Mouse (Mus musculus): Measurements from ENCODE around the gene Rnf212b. TPM values are rescaled to one million over a fixed set of nuclear protein-coding genes. Genes with fewer than 3 reads are reported as not detected.

Gene Rnf212b
- total and polyA plus RNA-seq, 2 experiments = not detected

DNA sequence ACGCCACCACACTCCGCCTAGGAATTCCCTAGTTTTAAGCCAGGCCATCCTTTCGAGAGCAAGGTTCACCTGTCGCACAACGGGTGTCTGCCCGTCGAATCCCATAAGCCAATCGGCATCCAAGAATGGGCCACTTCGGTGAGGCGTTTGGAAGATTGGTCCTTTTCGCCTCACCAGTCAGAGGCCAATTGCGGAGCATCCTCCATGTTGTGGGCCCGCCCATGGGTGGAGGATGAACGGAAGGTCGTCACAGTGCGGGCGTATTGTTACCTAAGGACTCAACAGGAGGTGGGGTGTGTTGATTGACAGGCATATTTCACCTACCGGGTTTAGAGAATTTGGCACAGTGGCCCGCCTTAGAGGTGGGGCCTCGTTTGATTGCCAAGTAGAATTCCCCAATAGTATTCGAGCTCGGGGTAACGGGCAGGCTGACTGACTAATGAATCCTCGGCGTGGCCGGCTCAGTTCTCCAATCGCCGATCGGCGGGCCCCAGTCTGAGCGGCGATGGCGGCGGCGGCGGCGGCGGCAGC, 79.8 kb downstream of the Rnf212b start:
- peak; percentile 100 for DNase-seq (ENCODE audit: extremely low read depth, low read depth, low spot score)
- Histone ChIP-seq H3K9ac (ENCODE audit: low read depth, low read length) (peak overlapping the region; percentile 96), H3K79me2 (ENCODE audit: control insufficient read depth, insufficient read depth, low read length) (no peaks in the 10 kb centered on the region; the same call in 1 of the 2 replicates), H3K27me3 (ENCODE audit: control insufficient read depth, insufficient read depth, low read length) (no peaks in the 10 kb centered on the region), H3K4me3 (ENCODE audit: insufficient read depth, low read depth, low read length) (peak overlapping the region; percentile 90), H3K27ac (replicated peaks; ENCODE audit: insufficient read depth, low read depth, low read length) (no peak overlapping the region), H3K4me1 (ENCODE audit: control insufficient read depth, insufficient read depth, low read length) (peaks cover 7% of the 10 kb centered on the region), H3K36me3 (ENCODE audit: control insufficient read depth, insufficient read depth, low read length) (peaks cover 27% of the 10 kb centered on the region)
- whole genome bisulfite sequencing = under 1% methylated on average over 38 of the region's 38 CpGs
- peak; percentile 23; the same call in 1 of the 2 replicates for TF ChIP-seq POLR2A (IDR thresholded peaks at IDR 0.05; ENCODE audit: extremely low read depth, insufficient read depth, low read length)
- no peak for TF ChIP-seq CTCF (IDR thresholded peaks at IDR 0.05; ENCODE audit: low read depth, low read length)

DNA sequence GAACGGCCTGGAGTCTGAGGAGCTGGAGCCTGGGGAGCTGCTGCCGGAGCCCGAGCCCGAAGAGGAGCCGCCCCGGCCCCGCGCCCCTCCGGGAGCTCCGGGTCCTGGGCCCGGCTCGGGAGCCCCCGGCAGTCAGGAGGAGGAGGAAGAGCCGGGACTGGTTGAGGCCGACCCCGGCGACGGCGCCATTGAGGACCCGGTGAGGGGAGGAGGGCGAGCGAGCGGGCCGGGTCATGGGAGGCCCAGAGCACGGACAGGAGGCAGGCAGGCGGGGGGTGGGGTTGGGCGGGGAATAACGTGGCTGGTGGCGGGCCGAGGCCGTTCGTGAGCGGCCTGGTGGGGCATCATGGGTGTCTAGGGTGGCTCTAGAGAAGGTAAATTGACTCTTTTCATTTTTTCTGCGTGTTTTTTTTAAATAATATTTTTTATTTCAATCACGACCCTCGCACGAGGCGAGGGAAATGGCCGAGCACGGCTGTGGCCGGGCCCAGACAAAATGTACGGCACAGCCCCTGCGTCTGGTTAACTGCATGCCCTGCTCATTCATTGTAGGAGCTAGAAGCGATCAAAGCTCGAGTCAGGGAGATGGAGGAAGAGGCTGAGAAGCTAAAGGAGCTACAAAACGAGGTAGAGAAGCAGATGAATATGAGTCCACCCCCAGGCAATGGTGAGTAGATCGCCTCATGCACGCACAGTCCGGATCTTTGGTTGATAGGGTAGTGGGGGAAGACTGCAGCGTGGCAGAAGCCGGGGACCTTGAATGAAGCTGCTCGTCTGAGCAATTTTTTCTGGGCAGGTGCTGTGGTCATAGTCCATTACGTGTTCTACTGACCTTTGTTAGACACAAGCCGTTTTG, 80.6 kb downstream of the Rnf212b start:
- peaks cover 7% of the 10 kb centered on the region for H3K4me1 ChIP-seq (ENCODE audit: control insufficient read depth, insufficient read depth, low read length)
- WGBS = under 1% methylated on average over 53 of the region's 54 CpGs
- H3K36me3 ChIP-seq (ENCODE audit: control insufficient read depth, insufficient read depth, low read length) = peaks cover 27% of the 10 kb centered on the region
- H3K27ac ChIP-seq (replicated peaks; ENCODE audit: insufficient read depth, low read depth, low read length) = peak overlapping the region; percentile 92
- H3K27me3 ChIP-seq (ENCODE audit: control insufficient read depth, insufficient read depth, low read length) = no peaks in the 10 kb centered on the region
- H3K79me2 ChIP-seq (ENCODE audit: control insufficient read depth, insufficient read depth, low read length) = no peaks in the 10 kb centered on the region; the same call in 1 of the 2 replicates
- peak overlapping the region; percentile 96 for H3K9ac ChIP-seq (ENCODE audit: low read depth, low read length)
- peak overlapping the region; percentile 90 for H3K4me3 ChIP-seq (ENCODE audit: insufficient read depth, low read depth, low read length)
- peak; percentile 78 for DNase-seq (ENCODE audit: extremely low read depth, low read depth, low spot score)
- TF ChIP-seq CTCF (IDR thresholded peaks at IDR 0.05; ENCODE audit: low read depth, low read length) = no peak
- no peak for TF ChIP-seq POLR2A (IDR thresholded peaks at IDR 0.05; ENCODE audit: extremely low read depth, insufficient read depth, low read length)

DNA sequence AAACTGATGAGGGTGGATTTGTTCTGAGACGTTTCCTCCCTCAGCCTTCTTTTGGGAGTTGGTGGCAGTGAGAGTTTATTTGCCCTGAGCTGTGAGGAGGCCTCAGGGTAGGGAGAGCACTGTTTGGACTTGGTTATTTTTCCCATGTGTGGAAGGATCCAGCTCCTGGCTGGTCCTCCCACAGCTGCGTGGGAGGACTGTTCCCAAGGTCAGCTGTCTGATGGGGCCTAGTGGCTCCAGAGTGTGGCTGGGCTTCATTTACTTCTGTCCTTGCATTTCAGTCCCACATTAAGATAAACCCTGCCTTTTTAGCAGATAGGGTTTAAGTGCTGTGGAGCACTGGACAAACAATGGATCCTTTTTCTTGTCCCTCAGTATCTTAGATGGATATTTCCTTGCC, 83.5 kb downstream of the Rnf212b start:
- no peak overlapping the region for H3K4me3 ChIP-seq (ENCODE audit: insufficient read depth, low read depth, low read length)
- H3K79me2 ChIP-seq (ENCODE audit: control insufficient read depth, insufficient read depth, low read length) = no peaks in the 10 kb centered on the region; the same call in 1 of the 2 replicates
- TF ChIP-seq CTCF (IDR thresholded peaks at IDR 0.05; ENCODE audit: low read depth, low read length) (no peak), POLR2A (IDR thresholded peaks at IDR 0.05; ENCODE audit: extremely low read depth, insufficient read depth, low read length) (no peak)
- no peak for DNase-seq (ENCODE audit: extremely low read depth, low read depth, low spot score)
- H3K4me1 ChIP-seq (ENCODE audit: control insufficient read depth, insufficient read depth, low read length) = peaks cover 8% of the 10 kb centered on the region
- no peak overlapping the region for H3K27ac ChIP-seq (replicated peaks; ENCODE audit: insufficient read depth, low read depth, low read length)
- 29% methylated on average over 2 of the region's 2 CpGs for WGBS
- no peak overlapping the region for H3K9ac ChIP-seq (ENCODE audit: low read depth, low read length)
- H3K36me3 ChIP-seq (ENCODE audit: control insufficient read depth, insufficient read depth, low read length) = peaks cover 27% of the 10 kb centered on the region
- H3K27me3 ChIP-seq (ENCODE audit: control insufficient read depth, insufficient read depth, low read length) = no peaks in the 10 kb centered on the region

DNA sequence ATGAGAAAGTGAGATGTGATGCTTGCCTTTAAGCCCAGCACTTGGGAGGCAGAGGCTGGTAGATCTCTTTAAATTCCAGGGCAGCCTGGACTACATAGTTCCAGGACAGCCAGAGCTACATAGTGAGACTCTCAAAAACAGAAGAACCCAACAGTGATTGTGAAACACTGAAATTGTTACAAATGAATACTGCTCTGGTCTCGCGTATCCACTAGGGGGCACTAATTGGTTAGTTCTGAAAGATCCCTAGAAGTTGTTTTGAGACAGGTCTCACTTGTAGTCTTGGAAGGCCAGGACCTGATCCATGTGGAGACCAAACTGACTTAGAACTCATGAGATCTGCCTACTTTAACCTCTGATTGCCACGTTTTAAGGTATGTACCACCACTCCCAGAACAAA, 86.4 kb downstream of the Rnf212b start:
- H3K4me3 ChIP-seq (ENCODE audit: insufficient read depth, low read depth, low read length) = no peak overlapping the region
- peaks cover 5% of the 10 kb centered on the region for H3K4me1 ChIP-seq (ENCODE audit: control insufficient read depth, insufficient read depth, low read length)
- peak; percentile 80 for DNase-seq (ENCODE audit: extremely low read depth, low read depth, low spot score)
- no peak overlapping the region for H3K9ac ChIP-seq (ENCODE audit: low read depth, low read length)
- peaks cover 26% of the 10 kb centered on the region for H3K36me3 ChIP-seq (ENCODE audit: control insufficient read depth, insufficient read depth, low read length)
- H3K27ac ChIP-seq (replicated peaks; ENCODE audit: insufficient read depth, low read depth, low read length) = no peak overlapping the region
- H3K79me2 ChIP-seq (ENCODE audit: control insufficient read depth, insufficient read depth, low read length) = no peaks in the 10 kb centered on the region
- peak; percentile 56 for TF ChIP-seq CTCF (IDR thresholded peaks at IDR 0.05; ENCODE audit: low read depth, low read length)
- TF ChIP-seq POLR2A (IDR thresholded peaks at IDR 0.05; ENCODE audit: extremely low read depth, insufficient read depth, low read length) = no peak
- H3K27me3 ChIP-seq (ENCODE audit: control insufficient read depth, insufficient read depth, low read length) = no peaks in the 10 kb centered on the region
- WGBS = 2% methylated on average over 3 of the region's 3 CpGs

DNA sequence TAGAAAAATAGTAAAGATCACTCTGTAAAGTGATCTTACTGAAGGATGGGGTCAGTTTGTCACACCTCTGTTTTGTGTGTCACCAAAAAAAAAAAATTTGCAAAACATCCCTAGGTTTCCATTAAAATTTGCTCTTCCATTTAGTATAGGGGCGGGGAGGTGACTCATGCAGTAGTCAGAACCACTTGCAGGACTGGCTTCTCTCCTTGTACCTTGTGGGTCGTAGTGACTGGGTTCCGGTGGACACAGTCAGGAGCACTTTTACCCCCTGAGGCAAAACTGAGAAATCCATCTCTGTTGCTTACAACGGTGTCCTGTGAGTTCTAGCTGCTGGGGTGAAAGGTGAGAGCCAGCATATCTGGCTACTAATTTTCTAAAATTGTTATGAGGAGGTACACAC, 89.7 kb downstream of the Rnf212b start:
- Histone ChIP-seq H3K27me3 (ENCODE audit: control insufficient read depth, insufficient read depth, low read length) (no peaks in the 10 kb centered on the region), H3K36me3 (ENCODE audit: control insufficient read depth, insufficient read depth, low read length) (no peaks in the 10 kb centered on the region; the same call in 1 of the 2 replicates), H3K9ac (ENCODE audit: low read depth, low read length) (no peak overlapping the region), H3K79me2 (ENCODE audit: control insufficient read depth, insufficient read depth, low read length) (no peaks in the 10 kb centered on the region), H3K4me3 (ENCODE audit: insufficient read depth, low read depth, low read length) (no peak overlapping the region), H3K4me1 (ENCODE audit: control insufficient read depth, insufficient read depth, low read length) (peaks cover 1% of the 10 kb centered on the region; the same call in 1 of the 2 replicates), H3K27ac (replicated peaks; ENCODE audit: insufficient read depth, low read depth, low read length) (no peak overlapping the region)
- 95% methylated on average over 4 of the region's 4 CpGs for WGBS
- TF ChIP-seq CTCF (IDR thresholded peaks at IDR 0.05; ENCODE audit: low read depth, low read length) (no peak), POLR2A (IDR thresholded peaks at IDR 0.05; ENCODE audit: extremely low read depth, insufficient read depth, low read length) (no peak)
- no peak for DNase-seq (ENCODE audit: extremely low read depth, low read depth, low spot score)

Other genes starting within 250 kb of the Rnf212b start
- 3.8 TPM in 2 replicates for gene Ajuba, start 236.6 kb upstream of the Rnf212b start, total RNA-seq (2014; rRNA removed)
- 9.9 and 12.2 TPM in 2 replicates for gene Ajuba, start 236.6 kb upstream of the Rnf212b start, polyA plus RNA-seq (2012; rRNA removed)
- gene 4931414P19Rik, start 208.1 kb upstream of the Rnf212b start, total RNA-seq (2014; rRNA removed) = 3.0 and 3.1 TPM in 2 replicates
- 2.6 and 4.3 TPM in 2 replicates for gene 4931414P19Rik, start 208.1 kb upstream of the Rnf212b start, polyA plus RNA-seq (2012; rRNA removed)
- 179 and 181 TPM in 2 replicates for gene Psmb5, start 196.1 kb upstream of the Rnf212b start, total RNA-seq (2014; rRNA removed)
- 217 and 221 TPM in 2 replicates for gene Psmb5, start 196.1 kb upstream of the Rnf212b start, polyA plus RNA-seq (2012; rRNA removed)
- not detected in 2 replicates for gene Psmb11, start 192.7 kb upstream of the Rnf212b start, total RNA-seq (2014; rRNA removed)
- not detected in 2 replicates for gene Psmb11, start 192.7 kb upstream of the Rnf212b start, polyA plus RNA-seq (2012; rRNA removed)
- gene Gm17606, start 173.2 kb upstream of the Rnf212b start, total RNA-seq (2014; rRNA removed) = not detected in 2 replicates
- not detected in 2 replicates for gene Gm17606, start 173.2 kb upstream of the Rnf212b start, polyA plus RNA-seq (2012; rRNA removed)
- gene Cdh24, start 172.8 kb upstream of the Rnf212b start, total RNA-seq (2014; rRNA removed) = 0.09 and 0.27 TPM in 2 replicates
- gene Cdh24, start 172.8 kb upstream of the Rnf212b start, polyA plus RNA-seq (2012; rRNA removed) = 0.37 and 0.73 TPM in 2 replicates
- 30.6 and 36.0 TPM in 2 replicates for gene 1700123O20Rik, start 127.9 kb upstream of the Rnf212b start, total RNA-seq (2014; rRNA removed)
- gene 1700123O20Rik, start 127.9 kb upstream of the Rnf212b start, polyA plus RNA-seq (2012; rRNA removed) = 36.7 and 39.0 TPM in 2 replicates
- 39.7 and 44.3 TPM in 2 replicates for gene Acin1, start 127.2 kb upstream of the Rnf212b start, total RNA-seq (2014; rRNA removed)
- gene Acin1, start 127.2 kb upstream of the Rnf212b start, polyA plus RNA-seq (2012; rRNA removed) = 39.0 and 49.1 TPM in 2 replicates
- not detected in 2 replicates for gene Gm29776, start 115.3 kb upstream of the Rnf212b start, total RNA-seq (2014; rRNA removed)
- not detected in 2 replicates for gene Gm29776, start 115.3 kb upstream of the Rnf212b start, polyA plus RNA-seq (2012; rRNA removed)
- 5.6 and 7.9 TPM in 2 replicates for gene Cebpe, start 102.0 kb upstream of the Rnf212b start, total RNA-seq (2014; rRNA removed)
- gene Cebpe, start 102.0 kb upstream of the Rnf212b start, polyA plus RNA-seq (2012; rRNA removed) = 12.4 and 12.9 TPM in 2 replicates
- 1.0 and 1.8 TPM in 2 replicates for gene Slc7a8, start 32.2 kb upstream of the Rnf212b start, total RNA-seq (2014; rRNA removed)
- 2.2 and 2.9 TPM in 2 replicates for gene Slc7a8, start 32.2 kb upstream of the Rnf212b start, polyA plus RNA-seq (2012; rRNA removed)
- gene Homez, start 56.8 kb downstream of the Rnf212b start, total RNA-seq (2014; rRNA removed) = 1.9 and 2.5 TPM in 2 replicates
- gene Homez, start 56.8 kb downstream of the Rnf212b start, polyA plus RNA-seq (2012; rRNA removed) = 2.1 and 3.3 TPM in 2 replicates
- gene Ppp1r3e, start 63.4 kb downstream of the Rnf212b start, total RNA-seq (2014; rRNA removed) = 4.9 and 6.4 TPM in 2 replicates
- 7.5 and 8.7 TPM in 2 replicates for gene Ppp1r3e, start 63.4 kb downstream of the Rnf212b start, polyA plus RNA-seq (2012; rRNA removed)
- 14.1 and 17.2 TPM in 2 replicates for gene Bcl2l2, start 69.2 kb downstream of the Rnf212b start, total RNA-seq (2014; rRNA removed)
- gene Bcl2l2, start 69.2 kb downstream of the Rnf212b start, polyA plus RNA-seq (2012; rRNA removed) = 17.3 and 19.5 TPM in 2 replicates
- gene Gm20521, start 69.3 kb downstream of the Rnf212b start, total RNA-seq (2014; rRNA removed) = 0.13 TPM in 1 of 2 replicates, not detected in the other
- gene Gm20521, start 69.3 kb downstream of the Rnf212b start, polyA plus RNA-seq (2012; rRNA removed) = 7.9 TPM in 1 of 2 replicates, not detected in the other
- 29.7 and 37.8 TPM in 2 replicates for gene Pabpn1, start 78.4 kb downstream of the Rnf212b start, total RNA-seq (2014; rRNA removed)
- gene Pabpn1, start 78.4 kb downstream of the Rnf212b start, polyA plus RNA-seq (2012; rRNA removed) = 65.4 and 89.4 TPM in 2 replicates
- 0.46 and 0.81 TPM in 2 replicates for gene Slc22a17, start 99.0 kb downstream of the Rnf212b start, total RNA-seq (2014; rRNA removed)
- gene Slc22a17, start 99.0 kb downstream of the Rnf212b start, polyA plus RNA-seq (2012; rRNA removed) = 1.4 and 2.7 TPM in 2 replicates
- gene Efs, start 112.0 kb downstream of the Rnf212b start, total RNA-seq (2014; rRNA removed) = under 0.01 and 0.20 TPM in 2 replicates
- gene Efs, start 112.0 kb downstream of the Rnf212b start, polyA plus RNA-seq (2012; rRNA removed) = 0.13 and 0.15 TPM in 2 replicates
- not detected in 2 replicates for gene Il25, start 118.6 kb downstream of the Rnf212b start, total RNA-seq (2014; rRNA removed)
- gene Il25, start 118.6 kb downstream of the Rnf212b start, polyA plus RNA-seq (2012; rRNA removed) = not detected in 2 replicates
- gene Cmtm5, start 122.1 kb downstream of the Rnf212b start, total RNA-seq (2014; rRNA removed) = not detected in 2 replicates
- gene Cmtm5, start 122.1 kb downstream of the Rnf212b start, polyA plus RNA-seq (2012; rRNA removed) = not detected in 2 replicates
- gene Myh6, start 152.8 kb downstream of the Rnf212b start, total RNA-seq (2014; rRNA removed) = 0.60 TPM in 1 of 2 replicates, not detected in the other
- gene Myh6, start 152.8 kb downstream of the Rnf212b start, polyA plus RNA-seq (2012; rRNA removed) = 0.02 and 0.04 TPM in 2 replicates
- not detected in 2 replicates for gene Gm17428, start 162.8 kb downstream of the Rnf212b start, total RNA-seq (2014; rRNA removed)
- not detected in 2 replicates for gene Gm17428, start 162.8 kb downstream of the Rnf212b start, polyA plus RNA-seq (2012; rRNA removed)
- 1.5 TPM in 1 of 2 replicates, not detected in the other for gene Myh7, start 180.5 kb downstream of the Rnf212b start, total RNA-seq (2014; rRNA removed)
- gene Myh7, start 180.5 kb downstream of the Rnf212b start, polyA plus RNA-seq (2012; rRNA removed) = 0.02 TPM in 1 of 2 replicates, not detected in the other
- gene Ngdn, start 201.3 kb downstream of the Rnf212b start, total RNA-seq (2014; rRNA removed) = 25.8 and 26.9 TPM in 2 replicates
- 6.9 and 8.1 TPM in 2 replicates for gene Ngdn, start 201.3 kb downstream of the Rnf212b start, polyA plus RNA-seq (2012; rRNA removed)